Mouse (Mus musculus) liver, postnatal 0 days (tissue): Measurements from ENCODE around the gene Trim67. TPM values are rescaled to one million over a fixed set of nuclear protein-coding genes. Genes with fewer than 3 reads are reported as not detected.
A peak's percentile ranks its signal among the peaks of the same experiment; 100 is the strongest.

Experiments
- ATAC-seq: fragments of 200-750 bp; cut with Nextera tagmentation; 2 replicates; pipeline ENCODE4 v1.8.0; 2017; ENCODE audit warnings: mild to moderate bottlenecking, moderate library complexity
- DNase-seq: peaks from one replicate; pipeline ENCODE4 v3.0.0-alpha.2; 2016
- H3K27ac ChIP-seq: fragments of 300-500 bp; sonication (generic); 2 replicates; pipeline ENCODE4 v1.5.1; 2014; ENCODE audit warnings: antibody characterized with exemption, moderate library complexity, mild to moderate bottlenecking, low read depth
- H3K27me3 ChIP-seq: fragments of 300-500 bp; sonication (generic); 2 replicates; pipeline ENCODE4 v1.6.1; 2014; ENCODE audit warnings: low read length, control low read depth, mixed read lengths; ENCODE audit not compliant: insufficient read depth
- H3K36me3 ChIP-seq: fragments of 300-500 bp; sonication (generic); replicated peaks from 2 replicates; pipeline ENCODE4 v1.6.1; 2014; ENCODE audit warnings: mild to moderate bottlenecking, control low read depth, low read length, moderate library complexity, mixed read lengths; ENCODE audit not compliant: insufficient read depth
- H3K4me1 ChIP-seq: fragments of 300-500 bp; sonication (generic); 2 replicates; pipeline ENCODE4 v1.6.1; 2014; ENCODE audit warnings: antibody characterized with exemption, mild to moderate bottlenecking, control low read depth; ENCODE audit not compliant: insufficient read depth
- H3K4me2 ChIP-seq: fragments of 300-500 bp; sonication (generic); 2 replicates; pipeline ENCODE4 v1.6.1; 2014; ENCODE audit warnings: low read depth, mild to moderate bottlenecking, low read length, moderate library complexity, mixed read lengths
- H3K4me3 ChIP-seq: fragments of 300-500 bp; sonication (generic); 2 replicates; pipeline ENCODE4 v1.5.1; 2014; ENCODE audit warnings: low read depth, low read length
- H3K9ac ChIP-seq: fragments of 300-500 bp; sonication (generic); replicated peaks from 2 replicates; pipeline ENCODE4 v1.6.1; 2014; ENCODE audit warnings: mild to moderate bottlenecking, moderate library complexity
- H3K9me3 ChIP-seq: fragments of 300-500 bp; sonication (generic); 2 replicates; pipeline ENCODE4 v1.6.1; 2016; ENCODE audit warnings: mild to moderate bottlenecking, control low read depth, low read length, mixed read lengths
- CTCF ChIP-seq: sonication (generic); IDR thresholded peaks from 2 replicates; pipeline ENCODE4 v1.5.1; 2016; ENCODE audit warnings: antibody characterized with exemption, low read depth
- EP300 ChIP-seq: IDR thresholded peaks from 2 replicates; pipeline ENCODE4 v1.6.1; 2016; ENCODE audit warnings: antibody characterized with exemption, low read depth, mild to moderate bottlenecking
- WGBS: fragments of 180-500 bp; shearing (Covaris S2); extraction: QIAGEN DNeasy Blood & Tissue Kit; methylation state at CpG from one replicate; pipeline ENCODE4 v1.1.7; 2014; ENCODE audit not compliant: insufficient replicate concordance; 5-methylcytosine and 5-hydroxymethylcytosine counted together
- polyA plus RNA-seq: library from polyadenylated mRNA; unstranded; fragments of >200 nt; fragmentation: Nextera tagmentation; extraction: Ambion mirVana; gene quantifications from 2 replicates; pipeline ENCODE4 v1.2.1, GENCODE M21; 2015

Trim67 gene
- polyA plus RNA-seq, 1 experiment from 2014 or later = 0.05 TPM

- no peaks in the 10 kb centered on the region for H3K36me3 ChIP-seq
- 30% methylated on average over 4 of the region's 4 CpGs for whole genome bisulfite sequencing
- H3K27ac ChIP-seq = peak overlapping the region; percentile 69
- ATAC-seq = no peak
- H3K9me3 ChIP-seq = no peaks in the 10 kb centered on the region
- H3K9ac ChIP-seq = no peak overlapping the region
- TF ChIP-seq CTCF (no peak), EP300 (no peak)
- no peak for DNase-seq
- H3K4me2 ChIP-seq = no peak overlapping the region
- no peak overlapping the region for H3K4me3 ChIP-seq
- peaks cover 16% of the 10 kb centered on the region for H3K4me1 ChIP-seq
- H3K27me3 ChIP-seq = peaks cover 27% of the 10 kb centered on the region
Observed at GRCm38 (mm10) chr8:124754792-124755190, 38.1 kb upstream of the Trim67 start.

GRCm38 (mm10) chr8:124755481-124755880 lies 37.4 kb upstream of the Trim67 start:
- peaks cover 16% of the 10 kb centered on the region for H3K4me1 ChIP-seq
- TF ChIP-seq CTCF (no peak), EP300 (no peak)
- H3K9me3 ChIP-seq = no peaks in the 10 kb centered on the region
- 61% methylated on average over 8 of the region's 8 CpGs for WGBS
- no peaks in the 10 kb centered on the region for H3K36me3 ChIP-seq
- H3K4me3 ChIP-seq = no peak overlapping the region
- DNase-seq (no peak), ATAC-seq (peak; percentile 51; the same call in 1 of the 2 replicates)
- H3K9ac ChIP-seq = no peak overlapping the region
- 0 out of 2 replicates have a peak overlapping the region, but pooled peaks have one; percentile 3 for H3K4me2 ChIP-seq
- peak overlapping the region; percentile 69; the same call in 1 of the 2 replicates for H3K27ac ChIP-seq
- H3K27me3 ChIP-seq = peaks cover 20% of the 10 kb centered on the region

- Histone ChIP-seq H3K9me3 (no peaks in the 10 kb centered on the region), H3K27me3 (peaks cover 15% of the 10 kb centered on the region), H3K9ac (no peak overlapping the region), H3K4me2 (no peak overlapping the region), H3K4me1 (peaks cover 16% of the 10 kb centered on the region), H3K36me3 (no peaks in the 10 kb centered on the region), H3K27ac (no peak overlapping the region), H3K4me3 (no peak overlapping the region)
- TF ChIP-seq EP300 (no peak), CTCF (no peak)
- no peak for DNase-seq
- no peak for ATAC-seq
- 42% methylated on average over 2 of the region's 2 CpGs for WGBS
Observed at GRCm38 (mm10) chr8:124756153-124756552, 36.7 kb upstream of the Trim67 start.

- H3K4me1 ChIP-seq = peaks cover 16% of the 10 kb centered on the region
- no peak for TF ChIP-seq CTCF
- TF ChIP-seq EP300 = no peak
- no peak overlapping the region for H3K4me2 ChIP-seq
- DNase-seq (no peak), ATAC-seq (no peak)
- 53% methylated on average over 5 of the region's 5 CpGs for WGBS
- no peak overlapping the region for H3K9ac ChIP-seq
- H3K36me3 ChIP-seq = no peaks in the 10 kb centered on the region
- H3K4me3 ChIP-seq = no peak overlapping the region
- peaks cover 10% of the 10 kb centered on the region for H3K27me3 ChIP-seq
- H3K27ac ChIP-seq = no peak overlapping the region
- no peaks in the 10 kb centered on the region for H3K9me3 ChIP-seq
Observed at GRCm38 (mm10) chr8:124756601-124757000, 36.3 kb upstream of the Trim67 start.

GRCm38 (mm10) chr8:124758544-124758943 lies 34.3 kb upstream of the Trim67 start:
- DNase-seq (peak; percentile 67), ATAC-seq (no peak)
- TF ChIP-seq EP300 = no peak
- TF ChIP-seq CTCF = peak; percentile 69
- Histone ChIP-seq H3K9ac (no peak overlapping the region), H3K4me3 (no peak overlapping the region), H3K4me2 (no peak overlapping the region), H3K9me3 (no peaks in the 10 kb centered on the region), H3K27me3 (no peaks in the 10 kb centered on the region), H3K27ac (no peak overlapping the region), H3K4me1 (peaks cover 6% of the 10 kb centered on the region), H3K36me3 (no peaks in the 10 kb centered on the region)
- WGBS = 34% methylated on average over 3 of the region's 3 CpGs

GRCm38 (mm10) chr8:124763061-124763460 lies 29.8 kb upstream of the Trim67 start:
- H3K9ac ChIP-seq = no peak overlapping the region
- no peaks in the 10 kb centered on the region for H3K9me3 ChIP-seq
- H3K27me3 ChIP-seq = no peaks in the 10 kb centered on the region
- H3K36me3 ChIP-seq = no peaks in the 10 kb centered on the region
- no peak for ATAC-seq
- no peak overlapping the region for H3K27ac ChIP-seq
- DNase-seq = no peak
- 72% methylated on average over 7 of the region's 7 CpGs for WGBS
- no peak for TF ChIP-seq EP300
- no peak for TF ChIP-seq CTCF
- no peaks in the 10 kb centered on the region for H3K4me1 ChIP-seq
- H3K4me2 ChIP-seq = no peak overlapping the region
- no peak overlapping the region for H3K4me3 ChIP-seq

- 73% methylated on average over 2 of the region's 2 CpGs for WGBS
- 0 out of 2 replicates have a peak, but pooled peaks cover 5% of the 10 kb centered on the region for H3K27me3 ChIP-seq
- no peak for ATAC-seq
- DNase-seq = no peak
- H3K36me3 ChIP-seq = no peaks in the 10 kb centered on the region
- no peaks in the 10 kb centered on the region for H3K4me1 ChIP-seq
- H3K9ac ChIP-seq = no peak overlapping the region
- TF ChIP-seq EP300 (no peak), CTCF (no peak)
- no peak overlapping the region for H3K27ac ChIP-seq
- H3K4me2 ChIP-seq = no peak overlapping the region
- H3K9me3 ChIP-seq = no peaks in the 10 kb centered on the region
- no peak overlapping the region for H3K4me3 ChIP-seq
Observed at GRCm38 (mm10) chr8:124772389-124772788, 20.5 kb upstream of the Trim67 start.
